Mouse (Mus musculus) heart, embryonic 10.5 days (tissue): ENCODE data around the gene Csnka2ip. TPM values are rescaled to one million over a fixed set of nuclear protein-coding genes. Genes with fewer than 3 reads are reported as not detected.

Experiments
- DNase-seq: peaks from one replicate; pipeline ENCODE4 v3.0.0-alpha.2; 2017; ENCODE audit warnings: low spot score
- H3K27ac ChIP-seq: fragments of 300-500 bp; sonication (generic); 2 replicates; pipeline ENCODE4 v1.5.1; 2016; ENCODE audit warnings: mild to moderate bottlenecking
- H3K27me3 ChIP-seq: fragments of 300-500 bp; sonication (generic); 2 replicates; pipeline ENCODE4 v1.6.1; 2016; ENCODE audit warnings: mild to moderate bottlenecking; ENCODE audit not compliant: poor library complexity, insufficient read depth, severe bottlenecking
- H3K36me3 ChIP-seq: fragments of 300-500 bp; sonication (generic); 2 replicates; pipeline ENCODE4 v1.6.1; 2016; ENCODE audit warnings: mild to moderate bottlenecking, moderate library complexity
- H3K4me1 ChIP-seq: fragments of 300-500 bp; sonication (generic); 2 replicates; pipeline ENCODE4 v1.6.1; 2016; ENCODE audit warnings: mild to moderate bottlenecking
- H3K4me3 ChIP-seq: fragments of 300-500 bp; sonication (generic); 2 replicates; pipeline ENCODE4 v1.5.1; 2016; ENCODE audit warnings: mild to moderate bottlenecking, moderate library complexity
- H3K9me3 ChIP-seq: fragments of 300-500 bp; sonication (generic); 2 replicates; pipeline ENCODE4 v1.6.1; 2016; ENCODE audit warnings: mild to moderate bottlenecking, moderate library complexity
- WGBS: fragments of 180-500 bp; shearing (Covaris S2); methylation state at CpG from one replicate; pipeline ENCODE4 v1.1.7; 2016; 5-methylcytosine and 5-hydroxymethylcytosine counted together
- polyA plus RNA-seq: library from polyadenylated mRNA; unstranded; fragments of >200 nt; fragmentation: Nextera tagmentation; extraction: Ambion mirVana; gene quantifications from 2 replicates; pipeline ENCODE4 v1.2.1, GENCODE M21; 2016

Csnka2ip gene
- polyA plus RNA-seq, 1 experiment from 2014 or later: not detected

- no peak for DNase-seq
- H3K27me3 ChIP-seq: no peaks in the 10 kb centered on the region
- H3K9me3 ChIP-seq: no peaks in the 10 kb centered on the region
- WGBS: 39% methylated on average over 1 of the region's 1 CpGs
- no peaks in the 10 kb centered on the region for H3K36me3 ChIP-seq
- H3K27ac ChIP-seq: no peak overlapping the region
- H3K4me1 ChIP-seq: no peaks in the 10 kb centered on the region
- no peak overlapping the region for H3K4me3 ChIP-seq
Measured at GRCm38 (mm10) chr16:64563081-64563480, 39.1 kb downstream of the Csnka2ip start.

GRCm38 (mm10) chr16:64558518-64558917 is 43.7 kb downstream of the Csnka2ip start:
- H3K4me3 ChIP-seq: no peak overlapping the region
- DNase-seq: no peak
- no peaks in the 10 kb centered on the region for H3K36me3 ChIP-seq
- WGBS: 78% methylated on average over 2 of the region's 2 CpGs
- H3K27me3 ChIP-seq: no peaks in the 10 kb centered on the region
- H3K4me1 ChIP-seq: no peaks in the 10 kb centered on the region
- no peak overlapping the region for H3K27ac ChIP-seq
- H3K9me3 ChIP-seq: no peaks in the 10 kb centered on the region

GRCm38 (mm10) chr16:64526883-64527282 is 75.3 kb downstream of the Csnka2ip start:
- Histone ChIP-seq H3K27ac (no peak overlapping the region), H3K36me3 (no peaks in the 10 kb centered on the region), H3K4me3 (no peak overlapping the region), H3K27me3 (no peaks in the 10 kb centered on the region), H3K9me3 (no peaks in the 10 kb centered on the region), H3K4me1 (no peaks in the 10 kb centered on the region)
- DNase-seq: no peak
- 73% methylated on average over 2 of the region's 2 CpGs for WGBS

GRCm38 (mm10) chr16:64524051-64524645 is 78.1 kb downstream of the Csnka2ip start:
- WGBS: 78% methylated on average over 5 of the region's 5 CpGs
- Histone ChIP-seq H3K27ac (no peak overlapping the region), H3K4me1 (no peaks in the 10 kb centered on the region), H3K4me3 (no peak overlapping the region), H3K36me3 (no peaks in the 10 kb centered on the region), H3K27me3 (no peaks in the 10 kb centered on the region), H3K9me3 (no peaks in the 10 kb centered on the region)
- no peak for DNase-seq

- Histone ChIP-seq H3K4me1 (no peaks in the 10 kb centered on the region), H3K27me3 (no peaks in the 10 kb centered on the region), H3K36me3 (no peaks in the 10 kb centered on the region), H3K9me3 (no peaks in the 10 kb centered on the region), H3K27ac (no peak overlapping the region), H3K4me3 (no peak overlapping the region)
- no peak for DNase-seq
- 78% methylated on average over 2 of the region's 2 CpGs for WGBS
Measured at GRCm38 (mm10) chr16:64513423-64513822, 88.8 kb downstream of the Csnka2ip start.

Other genes with a start within 250 kb of the Csnka2ip start
- gene 4930453N24Rik, start 168.8 kb upstream of the Csnka2ip start, polyA plus RNA-seq: 18.3 and 18.9 TPM in 2 replicates
- 6.6 and 7.0 TPM in 2 replicates for gene Zfp654, start 249.2 kb upstream of the Csnka2ip start, polyA plus RNA-seq
- gene Cggbp1, start 249.6 kb upstream of the Csnka2ip start, polyA plus RNA-seq: 63.7 and 67.6 TPM in 2 replicates